Comparison of ENCODE assay signal across 8 mouse cellular contexts in the genomic region with DNA sequence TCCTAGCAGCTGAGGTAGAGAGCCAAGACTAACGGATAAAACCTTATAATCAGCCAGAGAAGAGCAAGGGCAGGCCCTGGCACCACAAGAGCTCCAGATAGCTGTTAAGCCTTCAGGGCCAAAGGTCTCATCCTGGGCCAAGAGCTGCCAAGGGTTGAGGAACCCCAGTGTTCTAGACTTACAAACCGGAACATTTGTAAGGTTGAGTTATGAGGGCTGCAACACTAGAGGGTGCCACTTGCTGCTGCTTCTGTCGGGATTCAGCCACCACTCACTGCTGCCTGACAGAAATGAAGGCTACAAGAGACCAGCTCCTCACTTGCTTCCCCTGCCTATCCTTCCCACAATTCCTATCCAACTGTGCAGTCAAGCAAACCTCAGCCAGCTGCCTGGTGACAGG. TPM values are rescaled to one million over a fixed set of nuclear protein-coding genes. Genes with fewer than 3 reads are reported as not detected.
DNase-seq lines count a peak whose midpoint lies in the region; ATAC-seq and TF ChIP-seq lines count a peak whose summit lies in the region.

No protein-coding gene starts in this region.

- DNase-seq in kidney, adult 2 months = peak; percentile 87
- peak; percentile 92 for DNase-seq in adipocyte (ENCODE audit: low spot score)
- DNase-seq in embryo, embryonic 11 days = peak; percentile 42
- DNase-seq in induced T-regulatory cell, adult 2 months (ENCODE audit: low read depth) = peak; percentile 77
- DNase-seq in right cerebral cortex, postnatal 14 days = peak; percentile 36
- DNase-seq in yolk sac, embryonic 10.5 days (ENCODE audit: low spot score) = peak; percentile 23

- H3K4me1 ChIP-seq in kidney, adult 2 months (ENCODE audit: control insufficient read depth, insufficient read depth, low read length) = peaks cover 11% of the 10 kb centered on the region; the same call in 1 of the 2 replicates
- H3K4me1 ChIP-seq in kidney, embryonic 15.5 days = peaks cover 17% of the 10 kb centered on the region
- peaks cover 32% of the 10 kb centered on the region for H3K4me1 ChIP-seq in liver, embryonic 12.5 days

- H3K9me3 ChIP-seq in kidney, embryonic 15.5 days (replicated peaks) = no peaks in the 10 kb centered on the region
- no peaks in the 10 kb centered on the region for H3K9me3 ChIP-seq in liver, embryonic 12.5 days (replicated peaks)

- H3K27ac ChIP-seq in kidney, adult 2 months (ENCODE audit: insufficient read depth, low read depth, low read length) = peak overlapping the region; percentile 58; the same call in 1 of the 2 replicates
- H3K27ac ChIP-seq in kidney, embryonic 15.5 days = no peak overlapping the region
- H3K27ac ChIP-seq in liver, embryonic 12.5 days = 0 out of 2 replicates have a peak overlapping the region, but pooled peaks have one; percentile 49

- TF ChIP-seq CTCF in kidney, adult 2 months (conservative IDR thresholded peaks at IDR 0.05; ENCODE audit: insufficient read depth, insufficient read length, low read depth, low read length) = peak; percentile 86

- TF ChIP-seq POLR2A in kidney, adult 2 months (IDR thresholded peaks at IDR 0.05; ENCODE audit: low read depth, low read length) = no peak

- H3K9ac ChIP-seq in kidney, embryonic 15.5 days = no peak overlapping the region
- H3K9ac ChIP-seq in liver, embryonic 12.5 days = peak overlapping the region; percentile 22; the same call in 1 of the 2 replicates

- H3K4me3 ChIP-seq in kidney, adult 2 months (ENCODE audit: insufficient read depth, low read depth, low read length) = no peak overlapping the region
- H3K4me3 ChIP-seq in kidney, embryonic 15.5 days (replicated peaks) = no peak overlapping the region
- H3K4me3 ChIP-seq in liver, embryonic 12.5 days = no peak overlapping the region

- no peaks in the 10 kb centered on the region for H3K36me3 ChIP-seq in kidney, adult 2 months (ENCODE audit: control insufficient read depth, insufficient read depth, low read length)
- no peaks in the 10 kb centered on the region for H3K36me3 ChIP-seq in kidney, embryonic 15.5 days
- H3K36me3 ChIP-seq in liver, embryonic 12.5 days = no peaks in the 10 kb centered on the region

- WGBS in kidney, adult 2 months = 29% methylated on average over 3 of the region's 3 CpGs
- 31% methylated on average over 3 of the region's 3 CpGs for WGBS in kidney, embryonic 15.5 days
- 22% methylated on average over 3 of the region's 3 CpGs for WGBS in liver, embryonic 12.5 days (ENCODE audit: insufficient replicate concordance)

- no peaks in the 10 kb centered on the region for H3K27me3 ChIP-seq in kidney, adult 2 months (replicated peaks; ENCODE audit: control insufficient read depth, insufficient read depth, low read length)
- no peaks in the 10 kb centered on the region for H3K27me3 ChIP-seq in kidney, embryonic 15.5 days
- H3K27me3 ChIP-seq in liver, embryonic 12.5 days (replicated peaks) = no peaks in the 10 kb centered on the region

- no peak overlapping the region for H3K4me2 ChIP-seq in kidney, embryonic 15.5 days
- peak overlapping the region; percentile 89 for H3K4me2 ChIP-seq in liver, embryonic 12.5 days

- no peak for ATAC-seq in kidney, embryonic 15.5 days (replicated peaks; ENCODE audit: low FRiP score)
- ATAC-seq in liver, embryonic 12.5 days = no peak

RNA-seq across cellular contexts. Expression of a gene that starts 1.3 kb away (rescaled TPM):
- polyA plus RNA-seq in kidney, adult 2 months (2012; rRNA removed) = 136 and 148 TPM in 2 replicates
- polyA plus RNA-seq in kidney, embryonic 15.5 days (2015; fragmentation: Nextera tagmentation; extraction: Ambion mirVana) = 118 and 131 TPM in 2 replicates
- polyA plus RNA-seq in liver, embryonic 12.5 days (2016; fragmentation: Nextera tagmentation; extraction: Ambion mirVana) = 50.5 and 51.2 TPM in 2 replicates

Comparison
In these comparisons a context has a peak if more than half of its experiments do, and no peak if none do; other contexts are left out.
1. DNase-seq: peak in every context shown above with its lines; median percentile 92 in adipocyte; 87 in kidney, adult 2 months; 77 in induced T-regulatory cell, adult 2 months; 42 in embryo, embryonic 11 days; 36 in right cerebral cortex, postnatal 14 days; 23 in yolk sac, embryonic 10.5 days.